Mouse (Mus musculus): ENCODE data around the gene Cmip. TPM values are rescaled to one million over a fixed set of nuclear protein-coding genes. Genes with fewer than 3 reads are reported as not detected.

Cmip gene
- polyA plus RNA-seq, 1 experiment from 2014 or later: 13.9 TPM

GRCm38 (mm10) chr8:117344899-117345298, 88.0 kb downstream of the Cmip start:
- H3K4me1 ChIP-seq: peaks cover 18% of the 10 kb centered on the region
- no peaks in the 10 kb centered on the region for H3K27me3 ChIP-seq
- H3K4me3 ChIP-seq: no peak overlapping the region
- H3K9me3 ChIP-seq: no peaks in the 10 kb centered on the region
- H3K36me3 ChIP-seq: no peaks in the 10 kb centered on the region
- ATAC-seq (ENCODE audit: low FRiP score, low read depth): no peak
- H3K27ac ChIP-seq: no peak overlapping the region
- WGBS: 87% methylated on average over 11 of the region's 11 CpGs
- no peak overlapping the region for H3K9ac ChIP-seq
- no peak overlapping the region for H3K4me2 ChIP-seq (replicated peaks)

DNA sequence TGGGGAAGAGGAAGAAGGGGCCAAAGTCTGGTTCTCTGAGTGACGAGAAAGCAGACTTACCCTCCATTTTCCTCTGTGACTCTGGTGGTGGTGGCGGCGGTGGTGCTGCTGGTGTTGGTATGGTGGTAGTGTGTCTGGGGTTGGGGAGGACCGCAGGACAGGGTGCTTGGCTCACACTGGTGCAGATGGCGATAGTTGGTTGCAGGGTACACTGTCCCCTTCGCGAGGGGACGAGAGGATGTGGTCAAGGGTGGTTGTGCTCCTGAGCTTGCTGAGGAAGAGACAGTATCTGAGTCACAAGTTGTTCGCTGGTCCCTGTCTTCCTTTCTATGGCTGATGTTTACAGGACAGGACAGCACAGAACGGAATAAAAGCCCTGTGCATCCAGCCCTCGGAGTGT, 88.5 kb downstream of the Cmip start:
- no peak overlapping the region for H3K27ac ChIP-seq
- peaks cover 14% of the 10 kb centered on the region for H3K4me1 ChIP-seq
- no peaks in the 10 kb centered on the region for H3K36me3 ChIP-seq
- WGBS: 88% methylated on average over 11 of the region's 11 CpGs
- H3K9me3 ChIP-seq: no peaks in the 10 kb centered on the region
- no peak overlapping the region for H3K4me3 ChIP-seq
- H3K27me3 ChIP-seq: no peaks in the 10 kb centered on the region
- ATAC-seq (ENCODE audit: low FRiP score, low read depth): no peak
- no peak overlapping the region for H3K9ac ChIP-seq
- no peak overlapping the region for H3K4me2 ChIP-seq (replicated peaks)

- WGBS: 74% methylated on average over 4 of the region's 4 CpGs
- no peaks in the 10 kb centered on the region for H3K9me3 ChIP-seq
Measured at GRCm38 (mm10) chr8:117347556-117347955, 90.7 kb downstream of the Cmip start.

DNA sequence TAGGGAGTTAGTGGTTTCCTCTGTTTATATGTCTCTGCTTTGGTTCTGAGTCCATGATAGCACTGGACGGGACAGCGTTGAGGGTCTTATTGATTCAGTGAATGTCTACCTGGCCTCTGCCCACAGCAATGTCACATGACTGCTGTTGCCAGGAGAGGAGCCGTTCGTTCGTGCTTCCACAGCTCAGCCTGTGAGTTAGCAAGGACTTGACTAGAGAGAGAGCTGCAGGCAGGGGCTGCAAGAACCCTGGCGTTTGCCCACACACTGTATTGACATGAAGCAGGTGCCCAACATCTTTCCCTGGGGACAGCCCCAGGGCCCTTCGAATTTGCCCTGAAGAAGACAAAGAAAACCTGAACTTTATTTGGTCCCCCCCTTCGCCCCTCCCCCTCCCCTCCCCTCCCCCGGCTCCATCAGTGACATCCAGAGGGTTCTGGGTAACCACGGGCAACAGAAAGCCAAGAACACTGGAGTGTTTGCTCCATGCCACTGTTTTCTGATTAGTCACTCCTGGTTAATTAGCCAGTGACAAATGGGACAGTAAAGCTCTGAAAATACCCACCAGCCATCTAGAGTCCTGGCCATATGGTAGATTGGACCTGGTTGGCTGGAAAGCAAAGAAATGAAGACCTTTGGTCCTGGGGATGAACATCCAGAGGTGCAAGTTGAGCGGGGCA, 92.0 kb downstream of the Cmip start:
- peaks cover 8% of the 10 kb centered on the region for H3K4me1 ChIP-seq
- WGBS: 64% methylated on average over 11 of the region's 11 CpGs
- H3K27ac ChIP-seq: no peak overlapping the region
- H3K9ac ChIP-seq: no peak overlapping the region
- H3K4me3 ChIP-seq: no peak overlapping the region
- H3K4me2 ChIP-seq (replicated peaks): no peak overlapping the region
- H3K9me3 ChIP-seq: no peaks in the 10 kb centered on the region
- H3K36me3 ChIP-seq: no peaks in the 10 kb centered on the region
- H3K27me3 ChIP-seq: no peaks in the 10 kb centered on the region
- no peak for ATAC-seq (ENCODE audit: low FRiP score, low read depth)

More at GRCm38 (mm10) chr8:117347556-117347955, 90.7 kb downstream of the Cmip start:
- no peak overlapping the region for H3K4me3 ChIP-seq
- no peaks in the 10 kb centered on the region for H3K36me3 ChIP-seq
- no peak overlapping the region for H3K4me2 ChIP-seq (replicated peaks)
- no peak overlapping the region for H3K27ac ChIP-seq
- no peaks in the 10 kb centered on the region for H3K27me3 ChIP-seq
- ATAC-seq (ENCODE audit: low FRiP score, low read depth): no peak
- peaks cover 10% of the 10 kb centered on the region for H3K4me1 ChIP-seq
- H3K9ac ChIP-seq: no peak overlapping the region

DNA sequence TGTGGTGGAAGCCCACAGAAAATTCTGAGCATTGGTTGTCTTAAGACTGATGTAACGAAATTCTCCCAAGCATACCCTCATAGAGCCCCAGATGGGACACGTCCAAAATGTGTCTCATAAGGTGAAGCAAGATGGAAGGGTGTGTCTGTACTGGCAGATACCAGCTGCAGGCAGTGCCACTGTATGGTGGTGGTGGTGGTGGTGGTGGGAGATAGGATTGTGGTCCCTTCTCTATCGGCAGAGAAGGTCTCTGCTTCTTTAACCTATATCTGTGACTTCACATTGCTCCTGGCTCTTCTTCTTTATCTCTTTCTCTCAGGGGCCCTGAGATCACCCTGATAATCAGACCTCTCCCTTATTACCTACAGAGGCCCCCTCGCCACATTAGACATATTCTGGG, 92.7 kb downstream of the Cmip start:
- no peak overlapping the region for H3K4me2 ChIP-seq (replicated peaks)
- no peak overlapping the region for H3K4me3 ChIP-seq
- no peak overlapping the region for H3K9ac ChIP-seq
- 88% methylated on average over 4 of the region's 4 CpGs for WGBS
- H3K27ac ChIP-seq: no peak overlapping the region
- H3K27me3 ChIP-seq: no peaks in the 10 kb centered on the region
- H3K9me3 ChIP-seq: no peaks in the 10 kb centered on the region
- no peak for ATAC-seq (ENCODE audit: low FRiP score, low read depth)
- peaks cover 3% of the 10 kb centered on the region for H3K4me1 ChIP-seq
- H3K36me3 ChIP-seq: no peaks in the 10 kb centered on the region

GRCm38 (mm10) chr8:117352098-117352497, 95.2 kb downstream of the Cmip start:
- Histone ChIP-seq H3K4me1 (peaks cover 10% of the 10 kb centered on the region), H3K4me2 (replicated peaks) (no peak overlapping the region), H3K27ac (no peak overlapping the region), H3K4me3 (no peak overlapping the region), H3K9ac (no peak overlapping the region), H3K9me3 (no peaks in the 10 kb centered on the region), H3K36me3 (no peaks in the 10 kb centered on the region), H3K27me3 (no peaks in the 10 kb centered on the region)
- no peak for ATAC-seq (ENCODE audit: low FRiP score, low read depth)
- WGBS: 79% methylated on average over 4 of the region's 4 CpGs

DNA sequence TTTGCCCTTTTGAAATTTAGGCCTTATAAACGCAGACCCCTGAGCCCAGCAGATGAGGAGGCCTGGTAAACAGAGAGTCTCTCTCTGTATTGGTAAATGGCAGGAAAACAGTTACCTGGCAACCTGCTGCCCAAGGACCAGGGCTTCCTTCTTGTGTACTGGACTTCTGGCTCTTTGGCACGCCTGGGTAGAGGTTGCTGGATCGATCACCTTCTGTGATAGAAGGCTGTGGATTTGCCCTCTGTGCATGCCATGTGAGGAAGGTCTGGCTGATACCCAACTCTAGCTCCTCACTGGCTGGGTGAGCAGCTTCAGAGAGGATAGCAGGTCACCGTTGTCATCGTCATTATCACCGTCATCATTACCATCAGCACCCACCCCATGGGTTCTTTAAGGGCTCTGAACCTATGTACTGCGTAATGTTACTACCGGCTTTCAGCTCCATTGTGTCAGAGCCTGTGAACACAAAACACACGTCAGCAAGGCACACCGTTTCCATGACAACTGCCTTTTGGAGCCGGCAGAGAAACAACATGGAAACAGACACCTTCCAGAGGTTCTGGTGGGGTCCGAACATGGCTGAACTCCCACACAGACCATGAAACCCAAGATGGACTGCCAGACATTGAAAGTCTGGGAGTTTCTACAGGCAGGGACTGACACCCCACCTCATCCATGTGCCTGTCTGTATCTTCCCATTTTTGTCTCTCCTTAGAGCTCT, 98.4 kb downstream of the Cmip start:
- no peak overlapping the region for H3K4me3 ChIP-seq
- no peak for ATAC-seq (ENCODE audit: low FRiP score, low read depth)
- H3K9ac ChIP-seq: no peak overlapping the region
- no peaks in the 10 kb centered on the region for H3K36me3 ChIP-seq
- no peak overlapping the region for H3K4me2 ChIP-seq (replicated peaks)
- H3K4me1 ChIP-seq: 0 out of 2 replicates have a peak, but pooled peaks cover 7% of the 10 kb centered on the region
- H3K27me3 ChIP-seq: no peaks in the 10 kb centered on the region
- 0 out of 2 replicates have a peak, but pooled peaks cover 8% of the 10 kb centered on the region for H3K9me3 ChIP-seq
- H3K27ac ChIP-seq: no peak overlapping the region
- 76% methylated on average over 12 of the region's 12 CpGs for WGBS

DNA sequence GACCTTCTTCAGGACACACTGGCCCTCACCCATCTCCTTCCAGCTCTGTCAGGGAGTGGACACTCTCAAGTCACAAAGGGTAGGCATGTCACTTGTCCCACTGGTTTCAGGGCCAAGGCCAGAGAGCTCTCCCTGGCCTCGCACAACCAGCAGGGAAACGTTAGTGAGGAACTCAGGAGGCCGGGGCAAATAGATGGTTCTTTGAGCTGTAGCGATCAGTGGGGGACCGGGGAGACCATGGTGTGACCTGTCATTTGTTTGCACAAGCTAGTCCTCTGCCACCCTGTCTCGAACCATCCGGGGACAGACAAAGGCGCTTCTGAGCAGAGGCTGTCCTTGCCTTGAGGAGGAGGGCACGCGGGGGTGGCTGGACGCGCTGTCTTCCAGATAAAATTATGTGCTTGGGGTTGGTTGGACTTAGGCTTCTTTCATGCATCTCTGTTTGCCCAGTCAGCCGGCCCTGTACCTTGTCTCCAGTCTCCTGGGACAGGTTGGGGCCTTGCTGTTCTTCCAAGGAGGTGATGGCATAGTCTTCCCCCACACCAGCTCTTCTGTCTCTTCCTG, 99.3 kb downstream of the Cmip start:
- no peak overlapping the region for H3K27ac ChIP-seq
- no peaks in the 10 kb centered on the region for H3K36me3 ChIP-seq
- no peak overlapping the region for H3K9ac ChIP-seq
- 0 out of 2 replicates have a peak, but pooled peaks cover 8% of the 10 kb centered on the region for H3K9me3 ChIP-seq
- peaks cover 11% of the 10 kb centered on the region for H3K4me1 ChIP-seq
- H3K4me2 ChIP-seq (replicated peaks): no peak overlapping the region
- WGBS: 90% methylated on average over 13 of the region's 13 CpGs
- H3K27me3 ChIP-seq: no peaks in the 10 kb centered on the region
- ATAC-seq (ENCODE audit: low FRiP score, low read depth): no peak
- no peak overlapping the region for H3K4me3 ChIP-seq

DNA sequence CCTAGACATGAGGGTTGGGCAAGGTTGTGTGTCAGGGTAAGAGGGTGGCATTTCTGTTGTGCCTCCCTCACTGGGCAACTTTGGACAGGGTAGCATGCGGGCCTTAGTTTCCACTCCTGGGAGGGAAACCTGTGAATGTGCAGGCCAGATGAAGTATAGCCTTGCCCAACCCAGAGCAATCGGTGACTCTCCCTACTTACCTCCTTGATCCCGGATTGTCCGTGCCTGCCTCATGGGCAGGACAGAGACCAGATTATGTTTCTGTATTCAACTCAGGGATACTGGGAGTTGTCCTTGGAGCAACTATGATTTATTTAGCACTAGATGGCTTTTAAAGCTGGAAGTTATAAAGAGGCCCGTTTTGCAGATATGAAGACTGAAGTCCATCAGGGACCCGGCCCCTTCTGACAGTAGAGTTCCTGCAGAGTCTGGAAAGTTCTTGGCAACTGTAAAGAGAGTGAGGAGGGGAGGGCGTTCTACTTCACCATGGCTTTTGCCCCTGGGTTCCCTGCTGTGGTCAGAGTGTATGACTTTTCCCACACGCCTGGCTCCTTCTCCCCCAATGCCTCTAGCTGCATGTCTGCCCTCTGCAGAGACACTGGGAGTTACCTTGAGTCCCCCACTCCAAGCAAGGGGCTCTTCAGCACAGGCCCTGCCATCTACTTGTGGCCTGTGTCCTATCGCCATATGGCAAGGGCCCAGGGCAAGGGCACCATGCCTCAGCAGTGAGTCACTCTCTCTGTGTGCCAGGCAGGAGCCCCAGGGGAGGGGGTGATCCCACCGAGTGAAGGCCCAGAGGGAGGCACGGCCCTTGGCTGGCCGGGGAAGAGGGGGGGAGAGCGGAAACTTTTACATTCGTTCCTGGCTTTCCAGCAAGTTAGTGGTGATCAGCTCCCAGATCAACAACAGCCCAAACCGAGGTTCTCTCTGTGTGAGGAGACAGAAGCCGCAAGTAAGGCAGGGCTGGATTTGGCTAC, 100.9 kb downstream of the Cmip start:
- peaks cover 27% of the 10 kb centered on the region for H3K4me1 ChIP-seq
- no peaks in the 10 kb centered on the region for H3K36me3 ChIP-seq
- H3K4me2 ChIP-seq (replicated peaks): no peak overlapping the region
- WGBS: 93% methylated on average over 16 of the region's 16 CpGs
- no peak overlapping the region for H3K4me3 ChIP-seq
- H3K9ac ChIP-seq: no peak overlapping the region
- 0 out of 2 replicates have a peak, but pooled peaks cover 8% of the 10 kb centered on the region for H3K9me3 ChIP-seq
- no peak overlapping the region for H3K27ac ChIP-seq
- ATAC-seq (ENCODE audit: low FRiP score, low read depth): no peak
- no peaks in the 10 kb centered on the region for H3K27me3 ChIP-seq

GRCm38 (mm10) chr8:117360172-117360930, 103.5 kb downstream of the Cmip start:
- Histone ChIP-seq H3K27ac (no peak overlapping the region), H3K4me2 (replicated peaks) (no peak overlapping the region), H3K36me3 (no peaks in the 10 kb centered on the region), H3K9me3 (0 out of 2 replicates have a peak, but pooled peaks cover 8% of the 10 kb centered on the region), H3K9ac (no peak overlapping the region), H3K4me3 (no peak overlapping the region), H3K4me1 (peaks cover 27% of the 10 kb centered on the region), H3K27me3 (no peaks in the 10 kb centered on the region)
- ATAC-seq (ENCODE audit: low FRiP score, low read depth): no peak
- WGBS: 92% methylated on average over 3 of the region's 3 CpGs
